8 mouse cellular contexts compared by ENCODE assay signal in genomic region chr12:40499627-40500329, GRCm38 (mm10). TPM values are rescaled to one million over a fixed set of nuclear protein-coding genes. Genes with fewer than 3 reads are reported as not detected.
A peak's percentile ranks its signal among the peaks of the same experiment; 100 is the strongest.
DNase-seq lines count a peak whose midpoint lies in the region; ATAC-seq lines count a peak whose summit lies in the region.

No protein-coding gene starts in this region.

- H3K9me3 ChIP-seq in kidney, embryonic 15.5 days (replicated peaks) = no peaks in the 10 kb centered on the region

- no peak overlapping the region for H3K9ac ChIP-seq in kidney, embryonic 15.5 days

- peaks cover 22% of the 10 kb centered on the region for H3K4me1 ChIP-seq in kidney, embryonic 15.5 days

- H3K4me3 ChIP-seq in kidney, embryonic 15.5 days (replicated peaks) = no peak overlapping the region

- H3K36me3 ChIP-seq in kidney, embryonic 15.5 days = no peaks in the 10 kb centered on the region

- peak; percentile 50 for DNase-seq in adrenal gland, adult 2 months
- DNase-seq in adrenal gland, adult 8-10 months = no peak
- peak; percentile 82 for DNase-seq in adipocyte (ENCODE audit: low spot score)
- DNase-seq in gastrocnemius, postnatal 14 days = peak; percentile 81
- DNase-seq in urinary bladder, postnatal 36 days (ENCODE audit: low spot score in 2 of 2) = peak; percentile 12 to 42
- no peak for DNase-seq in left cerebral cortex, postnatal 25 days (ENCODE audit: low spot score in 2 of 2)
- no peak for DNase-seq in thymus, postnatal 25 days

- H3K27me3 ChIP-seq in kidney, embryonic 15.5 days = no peaks in the 10 kb centered on the region

- intact Hi-C loops in gastrocnemius, postnatal 14 days (cut with DNase I; ENCODE audit: low total_unique reads) = loop anchor here (10.0 kb wide), 1 partner anchor 45 kb away; no protein-coding TSS in a partner anchor
- intact Hi-C loops in left cerebral cortex, postnatal 25 days (cut with DNase I) = loop anchor here (5.0 kb wide), 1 partner anchor 242 kb away; no protein-coding TSS in a partner anchor

- no peak overlapping the region for H3K27ac ChIP-seq in kidney, embryonic 15.5 days

- no peak overlapping the region for H3K4me2 ChIP-seq in kidney, embryonic 15.5 days

- 54% methylated on average over 5 of the region's 5 CpGs for WGBS in kidney, embryonic 15.5 days

- ATAC-seq in kidney, embryonic 15.5 days (replicated peaks; ENCODE audit: low FRiP score) = peak; percentile 29; the same call in 1 of the 2 replicates

RNA-seq across cellular contexts. Expression of gene Dock4, which starts 54.0 kb away (rescaled TPM):
- 10 to 100 TPM; 14.5 to 15.5 TPM for total RNA-seq in adrenal gland, adult 2 months (2021)
- polyA plus RNA-seq in adrenal gland, adult 2 months (2012; rRNA removed) = 4.3 and 4.7 TPM in 2 replicates
- 10 to 100 TPM; 17.5 to 29.9 (median 24.6) TPM for total RNA-seq in adrenal gland, adult 8-10 months (2022)
- total RNA-seq in gastrocnemius, postnatal 14 days (2021) = 10 to 100 TPM; 14.8 to 15.9 TPM
- polyA plus RNA-seq in kidney, embryonic 15.5 days (2015; fragmentation: Nextera tagmentation; extraction: Ambion mirVana) = 15.3 and 17.0 TPM in 2 replicates
- 10 to 100 TPM; 90.2 to 93.0 TPM for total RNA-seq in left cerebral cortex, postnatal 25 days (2021)

RNA-seq across cellular contexts. Expression of gene Zfp277, which starts 54.1 kb away (rescaled TPM):
- total RNA-seq in adrenal gland, adult 2 months (2021) = 10 to 100 TPM; 14.2 to 16.3 TPM
- 2.0 and 2.1 TPM in 2 replicates for polyA plus RNA-seq in adrenal gland, adult 2 months (2012; rRNA removed)
- total RNA-seq in adrenal gland, adult 8-10 months (2022) = 10 to 100 TPM; 17.9 to 20.4 (median 19.4) TPM
- total RNA-seq in gastrocnemius, postnatal 14 days (2021) = 10 to 100 TPM in 1 of 2 experiments, 1 to 10 TPM in 1; 9.7 to 10.8 TPM
- 38.6 and 40.7 TPM in 2 replicates for polyA plus RNA-seq in kidney, embryonic 15.5 days (2015; fragmentation: Nextera tagmentation; extraction: Ambion mirVana)
- total RNA-seq in left cerebral cortex, postnatal 25 days (2021) = 10 to 100 TPM; 18.2 to 19.6 TPM

Comparison
In these comparisons a context has a peak if more than half of its experiments do, and no peak if none do; other contexts are left out.
1. DNase-seq: peak in adrenal gland, adult 2 months (single experiment), adipocyte (single experiment), gastrocnemius, postnatal 14 days (single experiment) and urinary bladder, postnatal 36 days (2 of 2); none in adrenal gland, adult 8-10 months (single experiment), left cerebral cortex, postnatal 25 days (0 of 2) and thymus, postnatal 25 days (single experiment).